Comparison of ENCODE assay signal across 35 mouse cellular contexts in the genomic region with DNA sequence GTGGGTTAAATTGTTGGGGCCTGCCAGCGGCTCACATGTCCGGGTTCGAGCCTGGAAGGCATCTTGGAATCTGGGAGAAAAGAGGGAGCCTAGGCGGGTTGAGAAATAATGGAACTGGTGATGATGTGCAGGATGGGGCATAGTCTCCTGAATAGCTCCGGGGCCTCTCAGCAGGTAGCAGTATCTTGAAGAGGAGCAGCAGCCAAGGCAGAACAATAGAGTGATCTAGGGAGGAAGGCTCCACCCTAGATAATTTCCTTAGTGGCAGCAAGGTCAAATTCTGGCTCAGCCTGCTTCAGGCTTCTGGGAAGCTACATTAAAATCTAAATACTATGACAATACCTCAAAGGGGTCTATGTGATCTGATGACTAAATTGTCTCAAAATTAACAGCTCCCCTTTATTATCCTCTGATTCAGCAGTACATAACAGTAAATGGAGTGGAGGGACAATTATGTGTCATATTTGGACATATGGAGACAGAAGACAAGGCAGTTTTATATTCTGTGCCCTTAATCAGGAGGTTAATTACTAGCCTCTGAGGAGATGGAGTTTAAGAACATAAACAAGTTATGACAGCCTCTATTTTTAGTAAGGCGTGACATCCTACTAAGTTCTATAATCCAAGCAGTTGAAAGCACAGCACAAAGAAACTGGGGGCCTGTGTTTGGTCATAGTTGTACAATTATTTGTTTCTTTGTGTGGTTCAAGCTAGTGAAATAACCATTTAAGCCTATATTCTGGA.
A peak's percentile ranks its signal among the peaks of the same experiment; 100 is the strongest.
DNase-seq lines count a peak whose midpoint lies in the region; ATAC-seq lines count a peak whose summit lies in the region.
"Had no signal": no experiment of that assay in that cellular context is flagged by ENCODE, and none has a peak within 500 bp of the region (broad histone marks: within the 10 kb centered on the region; RNA-seq: fewer than 3 reads in every experiment).

No protein-coding gene starts in this region.

- 0 out of 2 replicates have a peak overlapping the region, but pooled peaks have one; percentile 33 for H3K27ac ChIP-seq in lung, embryonic 16.5 days (ENCODE audit: low read length)
- H3K27ac ChIP-seq: embryonic facial prominence, embryonic 10.5 days; embryonic facial prominence, embryonic 15.5 days; forebrain, embryonic 12.5 days; heart, adult 2 months; heart, embryonic 13.5 days; hindbrain, embryonic 10.5 days; hindbrain, embryonic 15.5 days; layer of hippocampus, adult 2 months; limb, embryonic 10.5 days; limb, embryonic 15.5 days; liver, embryonic 13.5 days; macrophage; midbrain, embryonic 15.5 days; neural tube, embryonic 15.5 days had no signal

- DNase-seq in lung, postnatal 4 days: no peak
- peak; percentile 87 for DNase-seq in ES-CJ7 (ENCODE audit: low read depth, low spot score)
- DNase-seq in R1 (ENCODE audit: low read depth, low spot score): peak; percentile 82
- peak; percentile 0 for DNase-seq in lung, postnatal 25 days (ENCODE audit: low spot score)
- no peak for DNase-seq in layer of hippocampus, adult 9-10 months (ENCODE audit: low spot score)
- no peak for DNase-seq in cerebellum, postnatal 14 days
- DNase-seq: adrenal gland, adult 2 months; B cell, adult 2 months; cerebellum, adult 11-12 months; cerebellum, adult 9-11 months; forebrain, postnatal 0 days; heart, adult 2 months; heart, postnatal 14 days; kidney, adult 11 months; kidney, postnatal 25 days; layer of hippocampus, postnatal 36 days; liver, embryonic 13.5 days; right cerebral cortex, adult 18-20 months; spleen, adult 18-20 months; thymus, postnatal 14 days had no signal

- WGBS in lung, embryonic 16.5 days: 64% methylated on average over 6 of the region's 6 CpGs

- H3K4me3 ChIP-seq in lung, embryonic 16.5 days (ENCODE audit: low read length): no peak overlapping the region
- H3K4me3 ChIP-seq: embryonic facial prominence, embryonic 10.5 days; embryonic facial prominence, embryonic 15.5 days; forebrain, embryonic 12.5 days; heart, adult 2 months; heart, embryonic 13.5 days; hindbrain, embryonic 10.5 days; hindbrain, embryonic 15.5 days; layer of hippocampus, adult 2 months; limb, embryonic 10.5 days; limb, embryonic 15.5 days; liver, embryonic 13.5 days; midbrain, embryonic 15.5 days; neural tube, embryonic 15.5 days had no signal

- no peak overlapping the region for H3K9ac ChIP-seq in lung, embryonic 16.5 days (ENCODE audit: low read length)
- H3K9ac ChIP-seq: embryonic facial prominence, embryonic 15.5 days; forebrain, embryonic 12.5 days; forebrain, postnatal 0 days; heart, embryonic 13.5 days; hindbrain, embryonic 15.5 days; limb, embryonic 15.5 days; liver, embryonic 13.5 days; midbrain, embryonic 15.5 days; neural tube, embryonic 15.5 days had no signal

- peaks cover 2% of the 10 kb centered on the region; the same call in 1 of the 2 replicates for H3K36me3 ChIP-seq in lung, embryonic 16.5 days (ENCODE audit: control insufficient read depth, insufficient read depth, low read length)
- H3K36me3 ChIP-seq: embryonic facial prominence, embryonic 10.5 days; midbrain, embryonic 15.5 days had no signal

- H3K4me2 ChIP-seq in lung, embryonic 16.5 days (ENCODE audit: low read depth, low read length): no peak overlapping the region
- H3K4me2 ChIP-seq: embryonic facial prominence, embryonic 15.5 days; forebrain, embryonic 12.5 days; heart, embryonic 13.5 days; hindbrain, embryonic 15.5 days; limb, embryonic 15.5 days; liver, embryonic 13.5 days; midbrain, embryonic 15.5 days; neural tube, embryonic 15.5 days had no signal

- no peaks in the 10 kb centered on the region for H3K27me3 ChIP-seq in lung, embryonic 16.5 days (ENCODE audit: control insufficient read depth, insufficient read depth, low read depth, low read length)
- H3K27me3 ChIP-seq: embryonic facial prominence, embryonic 15.5 days; forebrain, embryonic 12.5 days; heart, embryonic 13.5 days; hindbrain, embryonic 15.5 days; limb, embryonic 15.5 days; liver, embryonic 13.5 days; midbrain, embryonic 15.5 days; neural tube, embryonic 15.5 days; Patski had no signal

- H3K9me3 ChIP-seq in lung, embryonic 16.5 days (ENCODE audit: control insufficient read depth, low read length): no peaks in the 10 kb centered on the region
- H3K9me3 ChIP-seq: embryonic facial prominence, embryonic 10.5 days; embryonic facial prominence, embryonic 15.5 days; forebrain, embryonic 12.5 days; heart, embryonic 13.5 days; hindbrain, embryonic 10.5 days; hindbrain, embryonic 15.5 days; limb, embryonic 10.5 days; limb, embryonic 15.5 days; liver, embryonic 13.5 days; midbrain, embryonic 15.5 days; neural tube, embryonic 15.5 days had no signal

- H3K4me1 ChIP-seq in lung, embryonic 16.5 days (replicated peaks; ENCODE audit: control insufficient read depth, insufficient read depth, low read length): peaks cover 11% of the 10 kb centered on the region
- H3K4me1 ChIP-seq: embryonic facial prominence, embryonic 10.5 days; embryonic facial prominence, embryonic 15.5 days; forebrain, embryonic 12.5 days; hindbrain, embryonic 10.5 days; hindbrain, embryonic 15.5 days; limb, embryonic 10.5 days; limb, embryonic 15.5 days; liver, embryonic 13.5 days; neural tube, embryonic 15.5 days had no signal

- peak; percentile 69 for ATAC-seq in lung, embryonic 16.5 days (ENCODE audit: low read depth)
- ATAC-seq: activated CD4-positive, CD25-positive, alpha-beta regulatory T cell, adult 4 months; forebrain, postnatal 0 days; Patski had no signal

Comparison
In these comparisons a context has a peak if more than half of its experiments do, and no peak if none do; other contexts are left out.
1. DNase-seq: peak in ES-CJ7 (single experiment), R1 (single experiment) and lung, postnatal 25 days (single experiment); none in lung, postnatal 4 days (0 of 2), layer of hippocampus, adult 9-10 months (single experiment) and cerebellum, postnatal 14 days (0 of 2).